Mouse (Mus musculus) C2C12 (cell line): Measurements from ENCODE around the gene Serpinh1. TPM values are rescaled to one million over a fixed set of nuclear protein-coding genes. Genes with fewer than 3 reads are reported as not detected.

Experiments used
- H3K27me3 ChIP-seq: one replicate; pipeline ENCODE4 v1.6.1; 2011; ENCODE audit not compliant: control insufficient read depth, insufficient read depth, insufficient read length
- H3K36me3 ChIP-seq: one replicate; pipeline ENCODE4 v1.6.1; 2011; ENCODE audit not compliant: control insufficient read depth, insufficient read depth
- H3K4me3 ChIP-seq: one replicate; pipeline ENCODE4 v1.5.1; 2011; ENCODE audit warnings: mild to moderate bottlenecking, control low read depth; ENCODE audit not compliant: poor library complexity, insufficient read depth, severe bottlenecking
- H3K79me2 ChIP-seq: one replicate; pipeline ENCODE4 v1.6.1; 2011; ENCODE audit not compliant: control insufficient read depth, insufficient read depth
- H3K79me3 ChIP-seq: one replicate; pipeline ENCODE4 v1.6.1; 2011; ENCODE audit warnings: low read depth, control low read depth
- H3ac ChIP-seq: one replicate; pipeline ENCODE3; 2011; ENCODE audit warnings: low read depth; ENCODE audit not compliant: control insufficient read depth, insufficient read length
- CEBPB ChIP-seq: IDR thresholded peaks from one replicate; pipeline ENCODE4 v1.6.1; 2011; ENCODE audit warnings: low read depth, mild to moderate bottlenecking, control low read depth, moderate library complexity
- CTCF ChIP-seq: IDR thresholded peaks from one replicate; pipeline ENCODE4 v1.5.1; 2011; ENCODE audit not compliant: control insufficient read depth, insufficient read depth, insufficient read length
- FOSL1 ChIP-seq: IDR thresholded peaks from one replicate; pipeline ENCODE4 v1.8.0; 2011; ENCODE audit warnings: mild to moderate bottlenecking, low read length; ENCODE audit not compliant: poor library complexity, insufficient read depth, severe bottlenecking
- MAX ChIP-seq: IDR thresholded peaks from one replicate; pipeline ENCODE4 v1.6.1; 2011; ENCODE audit warnings: mild to moderate bottlenecking, control low read depth
- MYOD1 ChIP-seq: IDR thresholded peaks from one replicate; pipeline ENCODE4 v1.6.1; 2011; ENCODE audit warnings: low read depth; ENCODE audit not compliant: control insufficient read depth, insufficient read length
- MYOG ChIP-seq: IDR thresholded peaks from one replicate; pipeline ENCODE4 v1.6.1; 2011; ENCODE audit not compliant: control insufficient read depth, insufficient read length; ENCODE audit errors: extremely low read depth
- USF1 ChIP-seq: IDR thresholded peaks from one replicate; pipeline ENCODE4 v1.6.1; 2011; ENCODE audit warnings: low read depth, mild to moderate bottlenecking, control low read depth, moderate library complexity
- polyA plus RNA-seq: library from polyadenylated mRNA; unstranded; fragments of >200 nt; fragmentation: generic; extraction: Trizol; gene quantifications from one replicate; pipeline ENCODE4 v1.2.1, GENCODE M21; 2012; ENCODE audit warnings: missing spikeins

Serpinh1 gene
- polyA plus RNA-seq, 1 experiment = 1,202 TPM

GRCm38 (mm10) chr7:99386030-99386429 is 33.0 kb upstream of the Serpinh1 start:
- Histone ChIP-seq H3ac (no peak overlapping the region), H3K79me3 (peaks cover 3% of the 10 kb centered on the region), H3K27me3 (no peaks in the 10 kb centered on the region), H3K4me3 (no peak overlapping the region), H3K79me2 (peaks cover 27% of the 10 kb centered on the region), H3K36me3 (no peaks in the 10 kb centered on the region)
- TF ChIP-seq FOSL1 (no peak), CEBPB (no peak), MYOD1 (peak; percentile 62)

GRCm38 (mm10) chr7:99384101-99384611 is 31.1 kb upstream of the Serpinh1 start:
- Histone ChIP-seq H3K36me3 (no peaks in the 10 kb centered on the region), H3K79me2 (peaks cover 27% of the 10 kb centered on the region), H3K27me3 (no peaks in the 10 kb centered on the region), H3K4me3 (no peak overlapping the region), H3ac (no peak overlapping the region), H3K79me3 (peaks cover 3% of the 10 kb centered on the region)
- TF ChIP-seq MAX (no peak), MYOD1 (no peak), MYOG (no peak), FOSL1 (no peak), CEBPB (no peak), USF1 (no peak), CTCF (no peak)

GRCm38 (mm10) chr7:99383246-99383645 is 30.2 kb upstream of the Serpinh1 start:
- Histone ChIP-seq H3ac (no peak overlapping the region), H3K27me3 (no peaks in the 10 kb centered on the region), H3K79me2 (peaks cover 27% of the 10 kb centered on the region), H3K4me3 (no peak overlapping the region), H3K79me3 (peaks cover 3% of the 10 kb centered on the region), H3K36me3 (no peaks in the 10 kb centered on the region)
- TF ChIP-seq MYOG (no peak), USF1 (no peak), FOSL1 (no peak), CTCF (no peak), MAX (no peak), CEBPB (no peak), MYOD1 (no peak)

- Histone ChIP-seq H3K79me3 (peaks cover 3% of the 10 kb centered on the region), H3K79me2 (peaks cover 27% of the 10 kb centered on the region), H3K27me3 (no peaks in the 10 kb centered on the region), H3K4me3 (peak overlapping the region; percentile 44), H3ac (peak overlapping the region; percentile 79), H3K36me3 (no peaks in the 10 kb centered on the region)
- TF ChIP-seq MYOG = no peak
- TF ChIP-seq FOSL1 = no peak
- TF ChIP-seq CEBPB = no peak
- TF ChIP-seq MAX = no peak
Measured at GRCm38 (mm10) chr7:99382088-99383000, 29.3 kb upstream of the Serpinh1 start.

- H3ac ChIP-seq = peak within 1 kb of the TSS; percentile 79
- H3K4me3 ChIP-seq = peak within 1 kb of the TSS; percentile 44
- H3K27me3 ChIP-seq = no peaks in the 10 kb centered on the region
- no peak for TF ChIP-seq MYOD1
- TF ChIP-seq FOSL1 = no peak
- TF ChIP-seq MAX = no peak
- TF ChIP-seq CTCF = no peak
- no peak for TF ChIP-seq USF1
- no peak for TF ChIP-seq CEBPB
- no peak for TF ChIP-seq MYOG
- H3K79me2 ChIP-seq = peaks cover 27% of the 10 kb centered on the region
- H3K79me3 ChIP-seq = peaks cover 3% of the 10 kb centered on the region
- H3K36me3 ChIP-seq = no peaks in the 10 kb centered on the region
Measured at GRCm38 (mm10) chr7:99381214-99382087, 28.4 kb upstream of the Serpinh1 start, which contains the start of gene Gdpd5. TSS of gene Gdpd5 (plus strand) at chr7:99381414.
